Mouse (Mus musculus) CD4-positive, CD25-positive, alpha-beta regulatory T cell, adult 2 months (primary cell): ENCODE measurements at regions not wholly inside any gene's neighbourhood (a gene's known extent, or its start where the extent isn't known, plus 50 kb on each side); places are given as distances from the start of the nearest gene placed in this dataset.
"Not testable (repeated sequence)": the region's sequence is repeated elsewhere in the genome, so short reads cannot be mapped to it uniquely, and the experiment has no call there.

Experiments used
- DNase-seq: peaks from one replicate; pipeline ENCODE4 v3.0.0-alpha.2; 2012; ENCODE audit warnings: low read depth, low spot score

GRCm38 (mm10) chr15:26953818-26954385 lies 58.5 kb upstream of the Fbxl7 start:
- no peak for DNase-seq

DNA sequence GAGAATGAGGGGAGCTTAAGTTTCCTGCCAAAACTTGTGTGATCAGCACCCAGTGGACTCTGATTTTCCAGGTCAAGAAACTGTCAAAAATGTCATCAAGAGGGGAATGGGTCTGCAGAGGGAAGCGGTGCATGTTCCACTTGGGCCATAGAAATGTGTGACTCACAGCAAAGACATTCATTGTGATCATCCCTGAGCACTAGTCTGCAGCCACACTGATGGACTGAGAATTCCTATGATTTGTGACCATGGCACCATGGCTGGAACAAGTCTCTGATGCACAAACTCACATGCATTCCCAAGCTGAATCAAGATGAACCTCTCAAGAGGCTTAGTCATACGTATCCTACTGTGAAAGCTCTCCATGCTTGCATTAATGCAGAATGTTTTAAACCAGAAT lies 63.6 kb upstream of the Fbxl7 start:
- no peak for DNase-seq

GRCm38 (mm10) chr15:26968392-26969025 lies 73.1 kb upstream of the Fbxl7 start:
- no peak for DNase-seq

DNA sequence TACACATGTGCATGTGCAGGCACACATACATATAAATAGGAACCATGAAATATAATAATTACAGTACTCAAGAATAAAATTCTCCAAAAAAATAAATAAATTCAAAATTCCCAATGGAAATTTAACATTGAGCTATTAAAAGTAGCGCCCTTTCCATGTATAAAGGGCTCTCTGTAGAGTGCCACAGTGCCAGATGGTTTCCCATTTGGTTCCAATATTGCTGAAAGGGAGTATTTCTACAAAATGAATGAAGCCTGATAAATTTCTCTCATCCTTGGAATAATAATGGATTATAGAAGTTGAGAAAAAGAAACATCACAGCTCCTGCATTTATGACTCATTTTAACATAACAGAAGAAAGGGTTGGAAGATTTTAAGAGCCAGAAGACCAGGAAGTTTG lies 75.4 kb upstream of the Fbxl7 start:
- DNase-seq = no peak

DNA sequence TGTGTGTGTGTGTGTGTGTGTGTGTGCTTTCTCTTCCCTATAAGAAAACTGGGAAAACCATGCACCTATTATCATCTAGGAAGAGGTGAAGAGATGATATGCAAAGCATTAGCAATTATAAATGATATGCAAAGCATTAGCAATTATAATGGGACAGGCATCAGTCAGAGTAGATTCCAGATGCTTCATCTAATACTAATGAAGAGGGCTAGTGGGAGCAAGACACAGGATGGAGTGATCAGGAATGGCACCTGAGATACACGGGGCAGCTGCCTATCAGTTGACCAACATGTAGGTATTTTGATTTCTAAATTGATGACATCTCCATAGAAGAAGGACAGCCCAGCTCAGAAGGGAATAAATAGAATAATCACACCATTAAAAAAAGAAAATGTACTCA lies 97.7 kb upstream of the Fbxl7 start:
- no peak for DNase-seq

DNA sequence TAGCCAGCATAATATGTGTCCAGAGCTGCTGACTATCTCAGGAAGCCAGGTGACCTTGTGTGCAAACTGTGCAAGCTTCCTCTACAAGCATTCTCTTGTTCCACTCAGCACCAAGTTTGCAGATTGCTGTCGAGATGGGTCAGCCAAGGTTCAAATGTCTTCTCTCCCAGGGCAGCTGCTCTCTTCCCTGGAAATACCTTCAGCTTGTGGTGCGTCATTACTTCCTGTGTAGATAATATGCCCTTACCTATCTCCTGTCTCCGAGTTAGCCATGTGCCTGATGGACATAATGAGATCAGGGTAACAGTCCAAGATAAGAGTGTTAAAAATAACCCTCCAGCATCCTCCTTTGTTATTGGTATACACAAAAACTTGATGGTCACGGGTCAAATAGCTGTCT lies 113.7 kb upstream of the Fbxl7 start:
- no peak for DNase-seq

GRCm38 (mm10) chr15:27013906-27014658 lies 118.7 kb upstream of the Fbxl7 start:
- DNase-seq = no peak

GRCm38 (mm10) chr15:27014659-27014974 lies 119.2 kb upstream of the Fbxl7 start:
- DNase-seq = no peak

DNA sequence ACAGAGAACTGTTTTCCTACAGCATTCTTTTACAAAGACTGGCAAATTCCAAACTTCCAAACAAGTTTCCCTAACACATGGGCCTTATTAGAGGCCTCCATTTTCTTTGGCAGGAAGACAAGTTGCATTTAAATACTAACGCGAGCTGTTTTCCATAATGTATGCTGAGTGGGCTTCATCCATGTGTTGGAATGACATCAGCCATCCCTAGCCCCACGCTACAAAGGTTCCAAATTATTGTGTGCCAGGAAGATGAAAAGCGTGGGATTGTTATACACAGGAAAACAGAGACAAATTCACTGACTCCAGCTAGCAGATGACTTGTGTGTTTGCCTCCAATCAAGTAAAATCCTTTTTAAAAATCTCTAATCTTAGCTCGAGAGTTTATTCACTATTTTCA lies 125.1 kb upstream of the Fbxl7 start:
- no peak for DNase-seq

DNA sequence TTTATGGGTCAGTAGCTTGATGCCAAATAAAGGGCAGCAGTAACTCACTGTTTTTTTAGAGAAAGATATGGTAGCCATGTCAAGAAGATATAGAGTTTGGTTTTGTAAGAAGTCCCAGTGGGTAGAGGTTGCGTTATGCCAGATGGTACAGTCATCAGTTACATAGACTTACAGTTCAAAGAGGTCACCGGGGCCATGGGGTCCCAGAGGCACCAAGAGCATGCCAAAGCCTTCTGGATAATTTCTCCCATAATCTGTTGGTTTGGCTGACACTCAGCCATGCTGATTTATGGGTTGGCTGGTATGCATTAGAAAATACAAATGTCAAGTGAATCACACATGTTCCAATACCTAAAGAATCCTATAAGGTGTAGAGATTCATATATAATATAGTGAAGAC lies 137.9 kb upstream of the Fbxl7 start:
- no peak for DNase-seq

GRCm38 (mm10) chr15:27043788-27044187 lies 148.4 kb upstream of the Fbxl7 start:
- DNase-seq = no peak

DNA sequence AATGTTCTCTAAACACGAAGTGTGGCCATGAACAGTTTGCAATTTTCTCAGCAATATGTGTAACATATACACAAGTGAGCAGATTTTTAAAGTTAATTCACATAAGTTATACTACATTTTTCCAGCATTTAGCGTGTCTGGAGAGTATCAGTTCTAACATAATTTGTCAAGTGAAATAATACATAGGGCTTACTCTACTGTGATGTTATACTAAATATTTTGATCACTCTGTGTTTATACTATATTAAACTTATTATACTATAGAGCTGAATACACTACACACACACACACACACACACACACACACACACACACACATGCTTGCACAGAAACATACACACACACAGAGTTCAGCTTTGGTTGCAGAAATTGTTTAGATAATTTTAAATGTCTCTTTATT lies 155.3 kb upstream of the Fbxl7 start:
- no peak for DNase-seq

- DNase-seq = no peak
Measured at GRCm38 (mm10) chr15:27063456-27063855, 168.1 kb upstream of the Fbxl7 start.

GRCm38 (mm10) chr15:27063971-27064370 lies 168.6 kb upstream of the Fbxl7 start:
- DNase-seq = no peak

GRCm38 (mm10) chr15:27067691-27068090 lies 172.3 kb upstream of the Fbxl7 start:
- DNase-seq = no peak

- DNase-seq = no peak
Measured at GRCm38 (mm10) chr15:27077926-27078325, 182.5 kb upstream of the Fbxl7 start.

DNA sequence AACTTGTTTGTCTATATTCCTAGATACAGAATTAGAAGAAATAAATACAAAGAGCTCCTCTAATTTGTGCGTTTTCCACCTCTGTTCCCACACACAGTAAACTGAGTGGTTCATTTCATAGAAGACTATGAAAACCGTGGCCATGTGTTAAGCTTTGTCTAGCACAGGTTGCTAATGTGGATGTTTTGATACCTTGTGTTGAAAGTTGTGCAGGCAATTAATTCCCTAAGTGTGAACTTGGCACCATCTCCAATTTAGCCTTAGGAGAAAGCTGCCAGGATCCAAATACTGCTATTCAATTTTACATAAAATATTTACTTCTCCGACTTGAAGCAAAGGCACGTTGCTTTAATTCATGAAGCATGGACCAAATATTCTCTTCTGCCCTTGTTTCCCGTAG lies 187.4 kb upstream of the Fbxl7 start:
- DNase-seq = no peak

DNA sequence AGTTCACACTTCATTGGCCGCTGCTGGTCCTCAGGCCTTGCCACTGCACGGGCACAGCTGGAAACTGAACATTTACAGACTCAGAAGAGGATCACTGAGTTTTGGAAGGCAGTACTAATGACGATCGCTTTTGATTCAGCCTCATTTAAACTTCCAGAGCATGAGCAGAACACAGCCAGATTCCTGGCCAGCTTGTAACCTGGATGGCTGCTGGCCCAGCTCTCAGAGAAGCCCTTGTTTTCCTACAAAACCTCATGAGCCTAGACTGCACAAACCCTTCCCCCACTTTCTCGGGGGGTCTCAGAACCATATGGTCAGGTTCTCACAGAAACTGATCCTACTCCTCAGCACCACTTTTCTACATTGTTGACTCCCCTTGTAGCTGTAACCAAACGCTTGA lies 188.2 kb upstream of the Fbxl7 start:
- DNase-seq = no peak

DNA sequence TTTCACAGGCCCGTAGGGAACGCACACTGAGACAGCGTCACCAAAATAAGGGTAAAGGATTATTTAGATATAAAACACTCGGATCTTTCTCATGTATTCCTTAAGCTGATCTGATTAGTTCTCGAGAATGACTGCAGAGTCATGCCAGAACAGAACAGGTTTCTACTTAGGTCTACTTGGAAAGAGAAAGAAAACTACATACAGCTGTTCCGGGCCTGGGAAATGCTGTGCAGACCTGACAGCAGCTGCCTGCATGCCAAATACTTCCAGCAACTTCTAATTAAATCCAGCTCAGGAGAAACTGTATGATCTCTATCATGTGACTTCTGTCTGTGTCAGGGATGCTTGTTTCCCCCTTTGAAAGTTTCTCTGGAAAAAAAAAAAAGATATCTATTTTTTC lies 193.8 kb upstream of the Fbxl7 start:
- no peak for DNase-seq

DNA sequence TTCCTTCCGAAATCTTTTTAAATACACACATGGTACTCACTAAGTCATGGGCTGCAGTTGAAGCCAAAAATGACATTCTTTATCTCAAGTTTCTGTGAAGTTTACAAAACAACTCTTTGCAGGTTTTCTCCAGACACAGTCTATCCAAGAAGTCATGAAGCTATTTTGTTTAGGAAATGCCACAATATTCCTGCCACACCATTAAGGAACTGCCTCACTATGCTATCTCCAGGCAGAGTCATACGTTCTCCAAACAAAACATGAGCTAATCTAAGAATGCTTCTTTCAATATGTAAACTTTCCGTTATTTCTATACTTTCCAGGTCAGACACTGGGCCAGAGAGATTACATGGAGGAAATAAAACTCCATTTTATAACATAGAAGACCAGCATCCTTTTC lies 198.7 kb upstream of the Fbxl7 start:
- DNase-seq = no peak

DNA sequence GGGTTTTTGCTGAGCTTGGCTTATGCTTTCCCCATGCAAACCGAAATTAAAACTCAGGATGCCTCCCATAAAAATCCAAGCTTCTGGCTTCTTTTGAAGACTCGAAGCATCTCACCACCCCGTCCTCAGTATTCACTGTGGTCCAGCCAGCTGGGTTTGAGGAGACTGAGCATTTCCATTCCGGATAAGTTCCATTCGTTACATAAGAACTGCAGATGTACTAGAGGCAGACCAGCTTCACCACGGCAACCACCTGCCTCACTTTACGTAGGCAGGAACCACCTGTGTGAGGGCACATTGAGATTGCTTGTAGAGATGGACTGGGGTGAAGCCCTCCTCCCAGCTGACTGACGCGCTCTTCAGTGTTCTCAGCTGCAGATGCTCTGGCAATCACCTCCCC lies 199.9 kb upstream of the Fbxl7 start:
- DNase-seq = no peak

GRCm38 (mm10) chr15:27101610-27102009 lies 206.2 kb upstream of the Fbxl7 start:
- DNase-seq = not testable (repeated sequence)

GRCm38 (mm10) chr15:27109130-27109529 lies 213.8 kb upstream of the Fbxl7 start:
- no peak for DNase-seq
